Mouse (Mus musculus) intestine, embryonic 14.5 days (tissue): ENCODE measurements around the gene Gpr155. TPM values are rescaled to one million over a fixed set of nuclear protein-coding genes. Genes with fewer than 3 reads are reported as not detected.

Experiments used
- ATAC-seq: fragments of 200-750 bp; cut with Nextera tagmentation; replicated peaks from 2 replicates; pipeline ENCODE4 v1.8.0; 2017; ENCODE audit warnings: low read depth, moderate number of reproducible peaks, moderate TSS enrichment, moderate library complexity; ENCODE audit not compliant: low FRiP score, low TSS enrichment
- DNase-seq: peaks from one replicate; pipeline ENCODE4 v3.0.0-alpha.2; 2018; ENCODE audit warnings: low spot score
- H3K27ac ChIP-seq: fragments of 300-500 bp; sonication (generic); 2 replicates; pipeline ENCODE4 v1.5.1; 2014; ENCODE audit warnings: low read depth, mild to moderate bottlenecking, control low read depth
- H3K27me3 ChIP-seq: fragments of 300-500 bp; sonication (generic); replicated peaks from 2 replicates; pipeline ENCODE4 v1.6.1; 2014; ENCODE audit warnings: low read length, control low read depth; ENCODE audit not compliant: control insufficient read depth, insufficient read depth
- H3K36me3 ChIP-seq: fragments of 300-500 bp; sonication (generic); 2 replicates; pipeline ENCODE4 v1.6.1; 2014; ENCODE audit warnings: low read length, control low read depth; ENCODE audit not compliant: control insufficient read depth, insufficient read depth
- H3K4me1 ChIP-seq: fragments of 300-500 bp; sonication (generic); replicated peaks from 2 replicates; pipeline ENCODE4 v1.6.1; 2014; ENCODE audit warnings: low read length, control low read depth, mixed read lengths; ENCODE audit not compliant: control insufficient read depth, insufficient read depth
- H3K4me2 ChIP-seq: fragments of 300-500 bp; sonication (generic); 2 replicates; pipeline ENCODE4 v1.6.1; 2014; ENCODE audit warnings: low read length
- H3K4me3 ChIP-seq: fragments of 300-500 bp; sonication (generic); 2 replicates; pipeline ENCODE4 v1.5.1; 2014; ENCODE audit warnings: low read depth, low read length, control low read depth, mixed read lengths
- H3K9ac ChIP-seq: fragments of 300-500 bp; sonication (generic); 2 replicates; pipeline ENCODE4 v1.6.1; 2014; ENCODE audit warnings: mild to moderate bottlenecking, low read length
- H3K9me3 ChIP-seq: fragments of 300-500 bp; sonication (generic); 2 replicates; pipeline ENCODE4 v1.6.1; 2016; ENCODE audit warnings: low read length, control low read depth; ENCODE audit not compliant: control insufficient read depth
- WGBS: fragments of 180-500 bp; shearing (Covaris S2); extraction: QIAGEN DNeasy Blood & Tissue Kit; methylation state at CpG from one replicate; pipeline ENCODE4 v1.1.7; 2014; 5-methylcytosine and 5-hydroxymethylcytosine counted together
- polyA plus RNA-seq: library from polyadenylated mRNA; unstranded; fragments of >200 nt; fragmentation: Nextera tagmentation; extraction: Ambion mirVana; gene quantifications from 2 replicates; pipeline ENCODE4 v1.2.1, GENCODE M21; 2014

The Gpr155 gene
- polyA plus RNA-seq, result 5.0 and 7.1 TPM in 2 replicates

DNA sequence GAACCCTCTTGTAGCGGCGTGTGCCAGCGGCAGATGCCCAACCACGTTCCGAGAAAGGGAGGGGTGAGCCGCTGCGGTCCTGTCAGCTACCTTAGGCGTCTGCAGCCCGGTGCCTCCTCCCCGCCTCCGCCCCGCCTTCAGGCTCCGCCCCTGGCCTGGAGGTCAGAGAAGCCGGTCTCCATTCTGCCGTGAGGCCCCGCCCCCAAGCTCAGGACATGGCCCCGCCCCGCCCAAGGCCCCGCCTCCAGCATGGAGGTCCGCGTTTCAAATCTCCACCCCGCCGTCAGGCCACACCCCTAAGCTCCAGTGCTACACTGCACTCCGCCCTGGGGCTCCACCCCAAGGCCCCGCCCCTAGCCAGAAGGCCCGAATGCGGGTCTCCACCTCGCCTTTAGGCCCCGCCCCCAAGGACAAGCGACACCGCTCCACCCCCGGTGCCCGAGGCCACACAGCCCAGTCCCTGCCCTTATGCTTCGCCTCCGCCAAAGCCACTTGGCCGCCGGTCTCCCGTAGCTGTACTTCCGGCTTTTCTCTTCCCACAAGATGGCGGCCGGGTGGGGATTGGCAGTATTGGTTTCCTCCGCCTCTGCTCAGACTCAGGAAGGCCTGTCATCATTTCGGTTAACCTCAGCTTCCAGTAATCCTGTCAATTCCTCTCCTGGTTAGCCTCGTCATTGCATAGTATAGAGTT lies at the start of gene Gpr155:
Gpr155 (minus strand) TSS at position 217 of the 691 bp plus-strand sequence.
- Histone ChIP-seq H3K27ac (peak within 1 kb of the TSS; percentile 63; the same call in 1 of the 2 replicates), H3K4me3 (peak within 1 kb of the TSS; percentile 68), H3K27me3 (peaks cover 2% of the 10 kb centered on the region; the same call in 1 of the 2 replicates), H3K9me3 (no peaks in the 10 kb centered on the region), H3K36me3 (no peaks in the 10 kb centered on the region), H3K4me1 (no peaks in the 10 kb centered on the region), H3K4me2 (peak within 1 kb of the TSS; percentile 88), H3K9ac (peak within 1 kb of the TSS; percentile 43)
- WGBS, result 1% methylated on average over 40 of the region's 44 CpGs
- peak; percentile 99 for DNase-seq
- peak; percentile 99 for ATAC-seq

DNA sequence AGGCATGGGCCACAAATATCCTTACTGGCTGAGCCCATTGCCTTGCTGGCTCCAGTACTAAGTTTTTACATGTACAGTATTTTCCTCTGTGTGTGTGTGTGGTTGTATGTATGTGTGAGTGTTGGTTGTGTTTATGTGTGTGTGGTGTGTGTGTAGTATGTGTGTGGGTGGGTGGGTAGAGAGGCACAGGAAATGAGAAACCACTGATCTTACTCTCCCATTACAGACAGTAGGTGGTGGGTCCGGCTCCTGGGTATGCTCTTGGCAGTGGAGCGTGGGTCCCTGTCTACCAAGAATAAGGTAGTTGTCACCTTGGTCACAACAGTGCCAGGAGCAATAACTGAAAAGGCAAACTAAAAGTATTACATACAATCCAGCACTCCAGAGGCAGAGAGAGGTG lies 49.5 kb upstream of the Gpr155 start:
- 94% methylated on average over 2 of the region's 2 CpGs for WGBS
- ATAC-seq (no peak), DNase-seq (no peak)
- no peak overlapping the region for H3K4me3 ChIP-seq
- no peaks in the 10 kb centered on the region for H3K9me3 ChIP-seq
- peaks cover 56% of the 10 kb centered on the region for H3K36me3 ChIP-seq
- H3K4me2 ChIP-seq, result no peak overlapping the region
- no peak overlapping the region for H3K27ac ChIP-seq
- peaks cover 8% of the 10 kb centered on the region; the same call in 1 of the 2 replicates for H3K4me1 ChIP-seq
- H3K9ac ChIP-seq, result no peak overlapping the region
- no peaks in the 10 kb centered on the region for H3K27me3 ChIP-seq

DNA sequence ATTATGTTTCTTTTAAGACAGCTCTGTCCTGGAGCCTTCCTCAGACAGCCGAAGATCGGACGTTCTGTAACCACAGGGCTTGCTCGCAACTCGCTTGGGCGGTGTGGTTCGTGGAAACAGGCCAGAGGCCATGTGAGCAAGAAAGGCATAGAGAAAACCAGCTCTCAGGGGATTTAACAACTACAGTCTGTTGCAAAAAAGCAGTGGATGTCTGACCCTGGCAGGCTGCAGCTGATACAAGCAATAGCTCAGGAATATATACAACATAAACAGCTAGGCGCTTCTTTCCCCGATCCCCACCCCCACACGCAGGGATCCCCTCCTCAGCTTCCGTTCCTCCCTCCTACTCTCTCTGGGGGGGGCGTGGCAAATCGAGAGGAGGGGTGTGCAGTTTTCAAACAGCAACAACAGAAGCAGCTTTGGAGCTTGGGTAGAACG lies 45.6 kb upstream of the Gpr155 start:
- Histone ChIP-seq H3K4me1 (peaks cover 8% of the 10 kb centered on the region; the same call in 1 of the 2 replicates), H3K4me2 (peak overlapping the region; percentile 43), H3K27ac (peak overlapping the region; percentile 80), H3K36me3 (peaks cover 35% of the 10 kb centered on the region), H3K9me3 (no peaks in the 10 kb centered on the region), H3K27me3 (no peaks in the 10 kb centered on the region), H3K9ac (no peak overlapping the region), H3K4me3 (0 out of 2 replicates have a peak overlapping the region, but pooled peaks have one; percentile 8)
- ATAC-seq (0 out of 2 replicates have a peak, but pooled peaks have one; percentile 37), DNase-seq (peak; percentile 66)
- WGBS, result 25% methylated on average over 14 of the region's 14 CpGs

DNA sequence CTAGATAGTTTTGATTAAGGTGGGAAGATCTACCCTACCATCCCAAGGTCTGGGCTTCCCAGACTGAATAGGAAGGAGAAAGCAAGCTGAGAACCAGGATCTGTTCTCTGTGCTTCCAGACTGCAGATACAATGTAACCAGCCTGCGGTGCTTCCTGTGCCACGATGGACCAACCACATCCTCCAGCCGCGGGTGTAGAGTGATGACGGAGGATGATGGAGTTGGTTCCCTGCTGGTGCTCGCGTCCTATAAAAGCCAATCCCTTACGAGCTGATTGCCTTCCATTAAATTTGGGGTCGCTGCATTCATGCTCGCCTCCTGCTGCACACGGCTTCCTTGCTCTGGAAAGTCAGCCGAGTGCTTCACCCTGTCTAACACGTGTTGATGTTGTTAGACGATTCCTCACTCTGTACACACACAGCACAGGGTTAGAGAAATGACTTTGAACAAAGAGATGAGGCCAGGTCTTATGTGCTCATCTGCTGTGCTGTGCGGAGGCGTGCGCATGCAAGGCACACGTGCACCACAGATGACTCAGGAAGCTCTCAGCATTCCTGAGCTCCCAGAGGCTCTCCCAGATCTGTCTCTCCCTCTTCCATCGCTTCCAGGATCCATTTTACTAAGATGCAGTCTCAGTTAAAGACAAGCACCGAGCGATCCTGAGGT lies 42.6 kb upstream of the Gpr155 start:
- Histone ChIP-seq H3K4me3 (no peak overlapping the region), H3K27me3 (no peaks in the 10 kb centered on the region), H3K4me2 (no peak overlapping the region), H3K36me3 (peaks cover 10% of the 10 kb centered on the region), H3K27ac (no peak overlapping the region), H3K9ac (no peak overlapping the region), H3K9me3 (no peaks in the 10 kb centered on the region), H3K4me1 (peaks cover 8% of the 10 kb centered on the region; the same call in 1 of the 2 replicates)
- ATAC-seq, result no peak; the same call in 1 of the 2 replicates
- 54% methylated on average over 21 of the region's 21 CpGs for WGBS
- no peak for DNase-seq

DNA sequence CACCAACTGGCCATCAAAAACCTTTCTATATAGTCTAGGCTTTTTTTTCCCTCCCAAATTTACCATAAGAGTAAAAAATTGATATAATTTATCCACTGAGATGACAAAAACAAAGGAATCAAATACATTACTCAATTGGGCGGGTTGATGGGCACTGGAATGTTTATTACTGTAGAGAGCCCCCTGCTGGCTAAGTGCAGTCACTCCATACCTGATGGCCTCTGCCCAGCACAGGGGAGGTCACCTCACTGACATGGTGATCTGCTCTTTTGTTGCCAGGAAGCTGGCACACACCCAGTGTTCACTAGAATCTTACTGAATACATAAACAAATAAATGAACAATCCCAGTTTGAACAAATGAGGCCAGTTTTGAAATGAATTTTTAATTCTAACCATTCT lies 40.9 kb upstream of the Gpr155 start:
- Histone ChIP-seq H3K4me1 (peaks cover 8% of the 10 kb centered on the region; the same call in 1 of the 2 replicates), H3K9me3 (no peaks in the 10 kb centered on the region), H3K27ac (no peak overlapping the region), H3K27me3 (no peaks in the 10 kb centered on the region), H3K9ac (no peak overlapping the region), H3K4me2 (no peak overlapping the region), H3K4me3 (no peak overlapping the region), H3K36me3 (no peaks in the 10 kb centered on the region; the same call in 1 of the 2 replicates)
- no peak for ATAC-seq
- no peak for DNase-seq
- WGBS, result 42% methylated on average over 1 of the region's 1 CpGs

DNA sequence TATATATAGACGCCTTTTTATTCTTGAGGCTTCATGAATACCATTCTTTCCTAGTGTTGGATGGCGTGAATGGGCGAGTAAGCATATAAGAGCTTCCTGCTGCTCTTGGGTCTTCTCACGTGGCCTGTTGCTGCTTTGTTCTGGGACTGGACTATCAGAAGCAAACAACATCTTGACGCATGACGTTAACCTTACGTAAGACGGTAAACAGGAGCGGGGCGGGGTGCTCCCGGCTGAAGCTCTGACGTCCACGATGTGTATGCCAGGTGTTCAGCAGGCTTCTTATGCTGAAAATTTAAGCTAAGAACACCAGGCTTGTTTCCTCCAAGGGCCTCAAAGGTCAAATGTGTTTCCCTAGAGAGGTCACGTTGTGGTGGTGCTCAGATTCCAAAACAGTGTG lies 39.5 kb upstream of the Gpr155 start:
- Histone ChIP-seq H3K4me2 (no peak overlapping the region), H3K4me3 (no peak overlapping the region), H3K36me3 (no peaks in the 10 kb centered on the region; the same call in 1 of the 2 replicates), H3K4me1 (no peaks in the 10 kb centered on the region), H3K27ac (no peak overlapping the region), H3K9ac (no peak overlapping the region), H3K9me3 (no peaks in the 10 kb centered on the region), H3K27me3 (no peaks in the 10 kb centered on the region)
- no peak for DNase-seq
- 53% methylated on average over 14 of the region's 14 CpGs for WGBS
- ATAC-seq, result no peak

DNA sequence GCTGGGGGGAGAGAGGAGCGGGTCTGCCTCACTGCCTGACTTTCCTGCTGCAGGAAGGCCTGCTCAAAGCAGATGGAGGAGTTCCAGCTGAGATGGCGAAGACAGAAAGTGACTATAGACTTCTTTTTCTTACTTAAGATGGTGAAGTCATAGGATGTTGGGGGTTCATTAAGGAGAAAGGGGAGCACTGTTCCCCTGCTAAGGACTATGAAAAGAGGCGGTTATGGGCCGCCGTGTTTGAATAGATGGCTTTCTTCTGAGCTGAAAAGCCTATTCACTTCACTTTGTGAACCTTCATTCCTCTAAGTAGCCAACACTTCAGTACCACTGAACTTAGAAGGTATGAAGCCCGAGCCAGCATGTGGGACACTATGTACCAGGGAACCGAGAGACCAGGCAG lies 33.4 kb upstream of the Gpr155 start:
- Histone ChIP-seq H3K4me1 (no peaks in the 10 kb centered on the region), H3K4me2 (no peak overlapping the region), H3K27ac (no peak overlapping the region), H3K4me3 (no peak overlapping the region), H3K9ac (no peak overlapping the region), H3K36me3 (no peaks in the 10 kb centered on the region), H3K27me3 (no peaks in the 10 kb centered on the region), H3K9me3 (no peaks in the 10 kb centered on the region)
- no peak for DNase-seq
- no peak for ATAC-seq
- 78% methylated on average over 7 of the region's 7 CpGs for WGBS

DNA sequence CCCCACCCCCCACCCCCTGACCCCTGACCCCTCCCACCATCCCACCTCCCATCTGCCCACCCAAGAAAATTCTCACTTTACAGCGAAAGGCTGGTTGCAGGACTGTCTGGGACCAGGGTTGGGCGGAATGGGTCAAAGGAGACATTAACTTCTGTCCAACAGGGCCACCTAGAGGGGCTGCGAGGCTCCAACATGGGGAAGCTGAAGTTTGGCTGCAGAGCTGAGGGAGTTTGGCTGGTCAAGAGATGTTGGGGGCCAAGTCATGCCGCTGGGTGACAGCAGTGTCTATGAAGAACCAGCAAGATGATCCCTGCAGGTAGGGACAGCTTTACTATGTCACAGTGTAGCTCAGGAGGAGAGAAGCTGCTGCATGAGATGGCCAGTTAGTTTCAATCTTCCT lies 32.9 kb upstream of the Gpr155 start:
- WGBS, result 40% methylated on average over 4 of the region's 4 CpGs
- DNase-seq, result no peak
- H3K9ac ChIP-seq, result no peak overlapping the region

More for the DNA sequence above, 32.9 kb upstream of the Gpr155 start:
- H3K36me3 ChIP-seq, result no peaks in the 10 kb centered on the region
- H3K27ac ChIP-seq, result no peak overlapping the region
- H3K9me3 ChIP-seq, result no peaks in the 10 kb centered on the region
- no peak overlapping the region for H3K4me3 ChIP-seq
- ATAC-seq, result no peak
- H3K4me2 ChIP-seq, result no peak overlapping the region
- no peaks in the 10 kb centered on the region for H3K4me1 ChIP-seq
- no peaks in the 10 kb centered on the region for H3K27me3 ChIP-seq
